Mouse (Mus musculus): ENCODE measurements at regions not wholly inside any gene's neighbourhood (a gene's known extent, or its start where the extent isn't known, plus 50 kb on each side); places are given as distances from the start of the nearest gene placed in this dataset.

DNA sequence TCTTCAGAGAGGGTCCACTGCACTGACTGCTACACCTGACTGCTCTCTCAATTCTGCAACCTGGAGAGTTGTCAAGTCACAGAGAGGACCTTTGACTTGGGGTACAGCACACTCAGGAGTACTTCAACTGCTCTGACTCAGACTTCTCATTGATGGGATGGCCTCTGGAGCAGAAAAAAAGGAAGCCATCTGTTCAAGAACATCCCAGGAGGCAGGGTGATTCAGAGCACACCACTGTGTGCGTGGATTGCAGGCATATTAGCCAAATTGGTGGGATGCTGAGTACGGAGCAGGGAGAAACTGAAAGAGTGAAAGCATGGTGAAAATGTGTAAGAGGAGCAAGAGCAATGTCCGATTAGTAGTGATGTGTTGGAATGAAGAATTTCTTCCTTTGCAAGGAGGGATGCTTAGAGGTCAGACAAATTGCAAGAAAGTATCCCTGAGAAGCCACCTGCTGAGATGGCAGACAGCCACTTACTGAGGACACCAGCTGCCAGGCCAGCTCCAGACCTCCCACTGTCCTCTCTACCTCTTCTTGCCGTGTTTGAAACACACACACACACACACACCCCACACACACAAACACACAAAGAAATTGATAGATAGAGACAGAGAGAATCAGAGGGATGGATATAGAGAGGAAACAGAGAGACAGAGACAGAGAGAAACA is 119.2 kb upstream of the Slco3a1 start:
- H3K27ac ChIP-seq (ENCODE audit: insufficient read depth, low read depth, low read length, poor library complexity, severe bottlenecking) = no peak overlapping the region
- H3K4me1 ChIP-seq (ENCODE audit: control insufficient read depth in 2 of 2, insufficient read depth in 2 of 2, low read length in 2 of 2, poor library complexity in 1 of 2) = no peaks in the 10 kb centered on the region
- TF ChIP-seq HCFC1 (IDR thresholded peaks at IDR 0.05; ENCODE audit: borderline replicate concordance, insufficient read depth, low read length) (no peak), ZNF384 (IDR thresholded peaks at IDR 0.05; ENCODE audit: low read depth, low read length) (no peak), ZC3H11A (IDR thresholded peaks at IDR 0.05; ENCODE audit: borderline replicate concordance, low read depth, low read length) (no peak), CHD2 (IDR thresholded peaks at IDR 0.05; ENCODE audit: low read depth, low read length) (no peak), MAFK (IDR thresholded peaks at IDR 0.05; ENCODE audit: insufficient read depth, low read depth, low read length) (no peak)
- no peak overlapping the region for H3K9ac ChIP-seq (ENCODE audit: insufficient read depth, low read depth, low read length, poor library complexity, severe bottlenecking)
- no peak overlapping the region for H3K4me3 ChIP-seq (ENCODE audit: insufficient read depth in 1 of 2, low read depth in 1 of 2, low read length in 2 of 2, poor library complexity in 1 of 2, severe bottlenecking in 1 of 2)
- H3K9me3 ChIP-seq (ENCODE audit: control insufficient read depth, insufficient read depth, low read depth, low read length) = no peaks in the 10 kb centered on the region
- H3K36me3 ChIP-seq (ENCODE audit: control insufficient read depth, insufficient read depth, low read length, poor library complexity, severe bottlenecking) = no peaks in the 10 kb centered on the region
- DNase-seq (ENCODE audit: low read depth, low spot score) = no peak
- in situ Hi-C loops (cut with MboI; ENCODE audit: low sequenced_read_pairs in 2 of 2, unreplicated experiment in 2 of 2) = no loop called here

DNA sequence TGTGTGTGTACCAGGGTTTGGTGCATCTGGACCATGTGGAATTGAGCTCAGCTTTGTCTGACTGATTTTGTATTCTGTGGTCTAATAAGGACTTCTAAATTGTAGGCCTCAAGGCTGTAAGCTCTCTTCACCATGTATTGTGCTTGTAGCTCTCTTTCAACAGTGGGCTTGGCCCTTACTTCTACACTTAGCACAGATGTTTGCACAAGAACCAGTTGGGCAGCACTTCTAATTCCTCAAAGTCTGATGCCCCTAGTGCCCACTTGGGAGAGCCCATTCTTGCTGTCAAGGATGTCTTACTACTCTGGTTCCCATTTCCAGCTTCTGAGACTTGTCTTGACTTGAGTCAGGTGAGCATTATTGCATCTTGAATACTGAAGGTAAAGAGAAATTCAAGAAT is 114.5 kb upstream of the Slco3a1 start:
- no peaks in the 10 kb centered on the region for H3K9me3 ChIP-seq (ENCODE audit: control insufficient read depth, insufficient read depth, low read depth, low read length)
- no peak overlapping the region for H3K4me3 ChIP-seq (ENCODE audit: insufficient read depth in 1 of 2, low read depth in 1 of 2, low read length in 2 of 2, poor library complexity in 1 of 2, severe bottlenecking in 1 of 2)
- in situ Hi-C loops (cut with MboI; ENCODE audit: low sequenced_read_pairs in 2 of 2, unreplicated experiment in 2 of 2) = no loop called here
- TF ChIP-seq MAFK (IDR thresholded peaks at IDR 0.05; ENCODE audit: insufficient read depth, low read depth, low read length) = no peak
- no peak for TF ChIP-seq HCFC1 (IDR thresholded peaks at IDR 0.05; ENCODE audit: borderline replicate concordance, insufficient read depth, low read length)
- no peak for TF ChIP-seq ZNF384 (IDR thresholded peaks at IDR 0.05; ENCODE audit: low read depth, low read length)
- TF ChIP-seq ZC3H11A (IDR thresholded peaks at IDR 0.05; ENCODE audit: borderline replicate concordance, low read depth, low read length) = no peak
- no peak for TF ChIP-seq CHD2 (IDR thresholded peaks at IDR 0.05; ENCODE audit: low read depth, low read length)
- H3K4me1 ChIP-seq (ENCODE audit: control insufficient read depth in 2 of 2, insufficient read depth in 2 of 2, low read length in 2 of 2, poor library complexity in 1 of 2) = peaks cover 0 to 2% of the 10 kb centered on the region in 2 experiments; a peak in 1 of 4 replicates
- H3K9ac ChIP-seq (ENCODE audit: insufficient read depth, low read depth, low read length, poor library complexity, severe bottlenecking) = no peak overlapping the region
- no peak for DNase-seq (ENCODE audit: low read depth, low spot score)
- no peaks in the 10 kb centered on the region for H3K36me3 ChIP-seq (ENCODE audit: control insufficient read depth, insufficient read depth, low read length, poor library complexity, severe bottlenecking)
- no peak overlapping the region for H3K27ac ChIP-seq (ENCODE audit: insufficient read depth, low read depth, low read length, poor library complexity, severe bottlenecking)

DNA sequence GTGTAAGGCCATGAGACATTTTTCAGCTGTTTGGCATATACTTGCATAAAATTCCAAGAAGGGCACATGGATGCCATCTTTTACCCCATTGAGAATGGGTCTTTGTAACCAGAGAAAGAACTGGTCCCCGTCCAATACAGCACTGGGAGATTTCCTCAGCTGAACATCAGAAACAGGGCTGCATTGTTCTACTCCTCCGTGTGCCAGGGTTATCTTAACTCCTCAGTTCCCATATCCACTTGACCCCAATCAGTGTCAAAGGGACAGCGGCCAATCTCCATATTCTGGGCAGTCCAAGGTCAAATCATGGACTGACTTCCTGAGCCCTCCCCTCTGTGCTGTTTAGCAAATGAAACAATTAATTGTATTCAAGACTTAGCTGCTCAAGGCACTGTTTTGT is 112.5 kb upstream of the Slco3a1 start:
- in situ Hi-C loops (cut with MboI; ENCODE audit: low sequenced_read_pairs in 2 of 2, unreplicated experiment in 2 of 2) = no loop called here
- no peak overlapping the region for H3K9ac ChIP-seq (ENCODE audit: insufficient read depth, low read depth, low read length, poor library complexity, severe bottlenecking)
- H3K4me3 ChIP-seq (ENCODE audit: insufficient read depth in 1 of 2, low read depth in 1 of 2, low read length in 2 of 2, poor library complexity in 1 of 2, severe bottlenecking in 1 of 2) = no peak overlapping the region
- no peaks in the 10 kb centered on the region for H3K36me3 ChIP-seq (ENCODE audit: control insufficient read depth, insufficient read depth, low read length, poor library complexity, severe bottlenecking)
- peaks cover 0 to 2% of the 10 kb centered on the region in 2 experiments; a peak in 1 of 4 replicates for H3K4me1 ChIP-seq (ENCODE audit: control insufficient read depth in 2 of 2, insufficient read depth in 2 of 2, low read length in 2 of 2, poor library complexity in 1 of 2)
- no peak for DNase-seq (ENCODE audit: low read depth, low spot score)
- TF ChIP-seq HCFC1 (IDR thresholded peaks at IDR 0.05; ENCODE audit: borderline replicate concordance, insufficient read depth, low read length) (no peak), ZC3H11A (IDR thresholded peaks at IDR 0.05; ENCODE audit: borderline replicate concordance, low read depth, low read length) (no peak), MAFK (IDR thresholded peaks at IDR 0.05; ENCODE audit: insufficient read depth, low read depth, low read length) (no peak), ZNF384 (IDR thresholded peaks at IDR 0.05; ENCODE audit: low read depth, low read length) (no peak), CHD2 (IDR thresholded peaks at IDR 0.05; ENCODE audit: low read depth, low read length) (no peak)
- no peaks in the 10 kb centered on the region for H3K9me3 ChIP-seq (ENCODE audit: control insufficient read depth, insufficient read depth, low read depth, low read length)
- H3K27ac ChIP-seq (ENCODE audit: insufficient read depth, low read depth, low read length, poor library complexity, severe bottlenecking) = no peak overlapping the region

DNA sequence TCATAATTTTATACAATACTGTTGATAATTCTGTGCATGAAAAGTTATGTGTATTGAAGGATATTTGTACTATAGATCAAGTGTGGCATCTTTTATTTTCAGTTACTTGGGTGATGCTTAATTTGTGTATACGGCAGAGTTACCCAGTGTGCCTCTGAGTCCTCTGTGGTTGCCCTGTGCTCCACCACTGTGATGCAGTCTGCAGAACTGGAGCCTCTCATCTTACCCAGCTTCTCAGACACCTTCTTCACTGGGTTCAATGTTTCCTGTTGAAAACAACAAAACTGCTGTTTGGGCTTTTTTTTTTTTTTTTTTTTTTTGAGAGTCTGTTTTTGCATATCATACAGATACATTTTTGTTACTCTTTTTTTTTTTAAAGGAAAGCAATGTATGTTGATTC is 109.2 kb upstream of the Slco3a1 start:
- no peak for DNase-seq (ENCODE audit: low read depth, low spot score)
- Histone ChIP-seq H3K9ac (ENCODE audit: insufficient read depth, low read depth, low read length, poor library complexity, severe bottlenecking) (no peak overlapping the region), H3K4me3 (ENCODE audit: insufficient read depth in 1 of 2, low read depth in 1 of 2, low read length in 2 of 2, poor library complexity in 1 of 2, severe bottlenecking in 1 of 2) (no peak overlapping the region), H3K36me3 (ENCODE audit: control insufficient read depth, insufficient read depth, low read length, poor library complexity, severe bottlenecking) (no peaks in the 10 kb centered on the region), H3K9me3 (ENCODE audit: control insufficient read depth, insufficient read depth, low read depth, low read length) (no peaks in the 10 kb centered on the region), H3K27ac (ENCODE audit: insufficient read depth, low read depth, low read length, poor library complexity, severe bottlenecking) (no peak overlapping the region), H3K4me1 (ENCODE audit: control insufficient read depth in 2 of 2, insufficient read depth in 2 of 2, low read length in 2 of 2, poor library complexity in 1 of 2) (peaks cover 0 to 2% of the 10 kb centered on the region in 2 experiments; a peak in 1 of 4 replicates)
- in situ Hi-C loops (cut with MboI; ENCODE audit: low sequenced_read_pairs in 2 of 2, unreplicated experiment in 2 of 2) = no loop called here
- no peak for TF ChIP-seq ZC3H11A (IDR thresholded peaks at IDR 0.05; ENCODE audit: borderline replicate concordance, low read depth, low read length)
- no peak for TF ChIP-seq CHD2 (IDR thresholded peaks at IDR 0.05; ENCODE audit: low read depth, low read length)
- no peak for TF ChIP-seq MAFK (IDR thresholded peaks at IDR 0.05; ENCODE audit: insufficient read depth, low read depth, low read length)
- TF ChIP-seq ZNF384 (IDR thresholded peaks at IDR 0.05; ENCODE audit: low read depth, low read length) = no peak
- TF ChIP-seq HCFC1 (IDR thresholded peaks at IDR 0.05; ENCODE audit: borderline replicate concordance, insufficient read depth, low read length) = no peak
